Mouse (Mus musculus): ENCODE measurements around the gene Tsc2. TPM values are rescaled to one million over a fixed set of nuclear protein-coding genes. Genes with fewer than 3 reads are reported as not detected.

Gene Tsc2
- polyA plus RNA-seq, 1 experiment, result 49.5 TPM

DNA sequence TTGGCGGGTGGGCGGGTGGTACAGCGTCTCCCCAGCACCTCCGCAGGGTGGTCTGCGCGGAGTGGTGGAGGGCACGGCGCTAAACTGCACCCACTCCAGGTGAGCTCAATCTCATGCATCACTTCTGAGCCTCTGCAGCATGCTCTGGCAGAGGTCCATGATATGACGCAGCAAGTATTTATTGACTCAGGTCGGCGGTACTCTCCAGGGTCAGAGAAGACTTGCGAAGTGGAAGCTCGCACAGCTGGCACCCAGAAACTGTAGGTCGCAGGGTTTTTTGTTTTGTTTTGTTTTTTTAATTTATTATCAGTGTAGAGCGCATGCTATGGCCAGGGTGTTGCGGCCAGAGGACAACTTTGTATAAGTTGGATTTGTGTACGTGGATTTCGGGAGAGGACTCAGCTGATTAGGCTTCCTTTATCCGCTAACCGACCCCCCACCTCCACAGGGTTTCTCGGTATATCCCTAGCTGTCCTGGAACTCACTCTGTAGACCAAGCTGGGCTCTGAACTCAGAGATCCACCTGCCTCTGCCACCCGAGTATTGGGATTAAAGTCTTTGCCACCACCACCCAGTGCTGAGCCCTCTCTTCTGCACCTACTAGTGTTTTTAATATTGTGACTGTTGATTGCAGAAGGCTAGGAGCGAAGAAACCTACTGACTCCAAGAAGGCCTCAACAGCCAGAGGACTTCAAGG lies 83.4 kb downstream of the Tsc2 start:
- Histone ChIP-seq H3K79me2 (ENCODE audit: control insufficient read depth, insufficient read depth) (peaks cover 36% of the 10 kb centered on the region), H3K36me3 (ENCODE audit: control insufficient read depth, insufficient read depth) (no peaks in the 10 kb centered on the region), H3K4me2 (ENCODE audit: low read depth) (peak overlapping the region; percentile 78), H3K4me3 (peak overlapping the region; percentile 42), H3ac (ENCODE audit: control insufficient read depth, insufficient read length) (no peak overlapping the region), H3K27me3 (ENCODE audit: control insufficient read depth, insufficient read depth, insufficient read length) (peaks cover 5% of the 10 kb centered on the region)
- TF ChIP-seq MAX (IDR thresholded peaks at IDR 0.05; ENCODE audit: low read depth) (no peak), POLR2AphosphoS2 (IDR thresholded peaks at IDR 0.05; ENCODE audit: insufficient read length, low read depth) (no peak), MYOG (IDR thresholded peaks at IDR 0.05; ENCODE audit: control insufficient read depth in 1 of 3, insufficient read depth in 1 of 3, insufficient read length in 2 of 3, low read depth in 2 of 3) (no peak), SRF (IDR thresholded peaks at IDR 0.05; ENCODE audit: control insufficient read depth, insufficient read length, low read depth) (no peak), MYOD1 (IDR thresholded peaks at IDR 0.05; ENCODE audit: control insufficient read depth in 1 of 3, insufficient read length in 2 of 3, low read depth in 2 of 3) (no peak), CEBPB (IDR thresholded peaks at IDR 0.05; ENCODE audit: insufficient read depth, poor library complexity, severe bottlenecking) (no peak), TCF3 (IDR thresholded peaks at IDR 0.05; ENCODE audit: insufficient read length, low read depth) (no peak), REST (IDR thresholded peaks at IDR 0.05; ENCODE audit: insufficient read depth, insufficient read length) (no peak), TCF12 (IDR thresholded peaks at IDR 0.05; ENCODE audit: insufficient read depth, poor library complexity, severe bottlenecking) (no peak), USF1 (IDR thresholded peaks at IDR 0.05; ENCODE audit: low read depth) (no peak), E2F4 (IDR thresholded peaks at IDR 0.05; ENCODE audit: insufficient read depth) (no peak), POLR2A (IDR thresholded peaks at IDR 0.05; ENCODE audit: insufficient read length, low read depth) (no peak)

DNA sequence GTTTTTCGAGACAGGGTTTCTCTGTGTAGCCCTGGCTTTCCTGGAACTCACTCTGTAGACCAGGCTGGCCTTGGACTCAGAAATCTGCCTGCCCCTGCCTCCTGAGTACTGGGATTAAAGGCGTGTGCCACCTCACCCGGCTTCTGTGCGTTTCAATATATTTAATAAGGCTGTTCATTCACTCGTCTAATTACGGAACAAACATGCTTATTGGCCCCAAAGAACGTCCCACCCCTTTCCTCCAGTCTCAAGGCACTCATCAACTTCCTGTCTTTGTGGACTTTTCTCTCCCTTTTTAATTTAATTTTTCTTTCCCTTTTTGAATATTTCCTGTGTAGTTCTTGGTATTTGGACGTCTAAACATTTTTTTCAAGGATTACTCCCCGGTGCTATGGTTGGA lies 84.0 kb downstream of the Tsc2 start:
- no peak for TF ChIP-seq MYOD1 (IDR thresholded peaks at IDR 0.05; ENCODE audit: control insufficient read depth in 1 of 3, insufficient read length in 2 of 3, low read depth in 2 of 3)
- no peak for TF ChIP-seq POLR2A (IDR thresholded peaks at IDR 0.05; ENCODE audit: insufficient read length, low read depth)
- no peak for TF ChIP-seq USF1 (IDR thresholded peaks at IDR 0.05; ENCODE audit: low read depth)
- TF ChIP-seq E2F4 (IDR thresholded peaks at IDR 0.05; ENCODE audit: insufficient read depth), result no peak
- no peak for TF ChIP-seq MAX (IDR thresholded peaks at IDR 0.05; ENCODE audit: low read depth)
- no peak for TF ChIP-seq POLR2AphosphoS2 (IDR thresholded peaks at IDR 0.05; ENCODE audit: insufficient read length, low read depth)
- TF ChIP-seq MYOG (IDR thresholded peaks at IDR 0.05; ENCODE audit: control insufficient read depth in 1 of 3, insufficient read depth in 1 of 3, insufficient read length in 2 of 3, low read depth in 2 of 3), result no peak
- no peak for TF ChIP-seq CEBPB (IDR thresholded peaks at IDR 0.05; ENCODE audit: insufficient read depth, poor library complexity, severe bottlenecking)
- TF ChIP-seq SRF (IDR thresholded peaks at IDR 0.05; ENCODE audit: control insufficient read depth, insufficient read length, low read depth), result no peak
- no peak for TF ChIP-seq TCF12 (IDR thresholded peaks at IDR 0.05; ENCODE audit: insufficient read depth, poor library complexity, severe bottlenecking)
- TF ChIP-seq TCF3 (IDR thresholded peaks at IDR 0.05; ENCODE audit: insufficient read length, low read depth), result no peak
- TF ChIP-seq REST (IDR thresholded peaks at IDR 0.05; ENCODE audit: insufficient read depth, insufficient read length), result no peak
- Histone ChIP-seq H3K79me2 (ENCODE audit: control insufficient read depth, insufficient read depth) (peaks cover 29% of the 10 kb centered on the region), H3ac (ENCODE audit: control insufficient read depth, insufficient read length) (no peak overlapping the region), H3K4me3 (no peak overlapping the region), H3K36me3 (ENCODE audit: control insufficient read depth, insufficient read depth) (no peaks in the 10 kb centered on the region), H3K27me3 (ENCODE audit: control insufficient read depth, insufficient read depth, insufficient read length) (peaks cover 5% of the 10 kb centered on the region), H3K4me2 (ENCODE audit: low read depth) (no peak overlapping the region)

DNA sequence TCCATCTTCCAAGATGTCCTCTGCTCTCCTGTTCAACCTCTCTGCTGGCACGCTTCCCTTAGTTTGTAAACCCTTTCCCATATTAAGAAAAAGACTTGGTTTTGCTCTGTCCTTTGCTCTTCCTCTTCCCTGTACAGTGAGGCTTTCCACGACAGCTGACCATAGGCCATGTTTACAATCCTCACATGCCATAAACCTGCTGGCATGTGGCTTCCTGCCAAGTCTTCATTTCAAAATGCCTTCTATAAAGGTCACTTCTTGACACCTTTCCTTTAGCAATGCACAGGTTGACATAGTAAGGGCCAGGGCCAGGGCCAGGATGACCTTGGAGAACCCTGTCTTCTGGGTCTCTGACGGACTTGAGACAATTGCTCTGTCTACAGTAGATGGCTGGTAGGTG lies 86.2 kb downstream of the Tsc2 start:
- TF ChIP-seq CEBPB (IDR thresholded peaks at IDR 0.05; ENCODE audit: insufficient read depth, poor library complexity, severe bottlenecking), result no peak
- no peak for TF ChIP-seq POLR2AphosphoS2 (IDR thresholded peaks at IDR 0.05; ENCODE audit: insufficient read length, low read depth)
- TF ChIP-seq MYOG (IDR thresholded peaks at IDR 0.05; ENCODE audit: control insufficient read depth in 1 of 3, insufficient read depth in 1 of 3, insufficient read length in 2 of 3, low read depth in 2 of 3), result no peak
- Histone ChIP-seq H3ac (ENCODE audit: control insufficient read depth, insufficient read length) (no peak overlapping the region), H3K79me2 (ENCODE audit: control insufficient read depth, insufficient read depth) (peaks cover 7% of the 10 kb centered on the region)

More for the DNA sequence above, 86.2 kb downstream of the Tsc2 start:
- no peak overlapping the region for H3K4me3 ChIP-seq
- H3K36me3 ChIP-seq (ENCODE audit: control insufficient read depth, insufficient read depth), result no peaks in the 10 kb centered on the region
- H3K4me2 ChIP-seq (ENCODE audit: low read depth), result no peak overlapping the region
- H3K27me3 ChIP-seq (ENCODE audit: control insufficient read depth, insufficient read depth, insufficient read length), result peaks cover 5% of the 10 kb centered on the region

Other genes with a start within 250 kb of the Tsc2 start
- gene Rnps1, start 218.1 kb downstream of the Tsc2 start, polyA plus RNA-seq (2012; fragmentation: generic; extraction: Trizol), result 53.7 TPM
- gene Eci1, start 206.0 kb downstream of the Tsc2 start, polyA plus RNA-seq (2012; fragmentation: generic; extraction: Trizol), result 52.6 TPM
- 1.0 TPM for gene Dnase1l2, start 189.5 kb downstream of the Tsc2 start, polyA plus RNA-seq (2012; fragmentation: generic; extraction: Trizol)
- 18.7 TPM for gene E4f1, start 162.3 kb downstream of the Tsc2 start, polyA plus RNA-seq (2012; fragmentation: generic; extraction: Trizol)
- gene Pgp, start 162.2 kb downstream of the Tsc2 start, polyA plus RNA-seq (2012; fragmentation: generic; extraction: Trizol), result 53.7 TPM
- gene Bricd5, start 158.7 kb downstream of the Tsc2 start, polyA plus RNA-seq (2012; fragmentation: generic; extraction: Trizol), result 0.53 TPM
- gene Mlst8, start 153.6 kb downstream of the Tsc2 start, polyA plus RNA-seq (2012; fragmentation: generic; extraction: Trizol), result 16.5 TPM
- gene Caskin1, start 144.0 kb downstream of the Tsc2 start, polyA plus RNA-seq (2012; fragmentation: generic; extraction: Trizol), result 0.16 TPM
- 112 TPM for gene Traf7, start 104.7 kb downstream of the Tsc2 start, polyA plus RNA-seq (2012; fragmentation: generic; extraction: Trizol)
- gene Rab26, start 98.4 kb downstream of the Tsc2 start, polyA plus RNA-seq (2012; fragmentation: generic; extraction: Trizol), result 0.35 TPM
- gene Pkd1, start 82.8 kb downstream of the Tsc2 start, polyA plus RNA-seq (2012; fragmentation: generic; extraction: Trizol), result 47.2 TPM
- gene Nthl1, start 50 bp upstream of the Tsc2 start, polyA plus RNA-seq (2012; fragmentation: generic; extraction: Trizol), result 20.2 TPM
- 19.1 TPM for gene Slc9a3r2, start 17.7 kb upstream of the Tsc2 start, polyA plus RNA-seq (2012; fragmentation: generic; extraction: Trizol)
- gene Npw, start 25.8 kb upstream of the Tsc2 start, polyA plus RNA-seq (2012; fragmentation: generic; extraction: Trizol), result not detected
- 49.7 TPM for gene Zfp598, start 37.1 kb upstream of the Tsc2 start, polyA plus RNA-seq (2012; fragmentation: generic; extraction: Trizol)
- gene Syngr3, start 57.3 kb upstream of the Tsc2 start, polyA plus RNA-seq (2012; fragmentation: generic; extraction: Trizol), result 0.29 TPM
- 47.7 TPM for gene Gfer, start 63.5 kb upstream of the Tsc2 start, polyA plus RNA-seq (2012; fragmentation: generic; extraction: Trizol)
- gene Noxo1, start 63.6 kb upstream of the Tsc2 start, polyA plus RNA-seq (2012; fragmentation: generic; extraction: Trizol), result 0.54 TPM
- 66.6 TPM for gene Tbl3, start 75.0 kb upstream of the Tsc2 start, polyA plus RNA-seq (2012; fragmentation: generic; extraction: Trizol)
- 0.36 TPM for gene Rnf151, start 85.4 kb upstream of the Tsc2 start, polyA plus RNA-seq (2012; fragmentation: generic; extraction: Trizol)
- 178 TPM for gene Rps2, start 85.5 kb upstream of the Tsc2 start, polyA plus RNA-seq (2012; fragmentation: generic; extraction: Trizol)
- 547 TPM for gene Ndufb10, start 91.8 kb upstream of the Tsc2 start, polyA plus RNA-seq (2012; fragmentation: generic; extraction: Trizol)
- 1.7 TPM for gene Rpl3l, start 95.2 kb upstream of the Tsc2 start, polyA plus RNA-seq (2012; fragmentation: generic; extraction: Trizol)
- gene Msrb1, start 104.0 kb upstream of the Tsc2 start, polyA plus RNA-seq (2012; fragmentation: generic; extraction: Trizol), result 73.9 TPM
- gene Hs3st6, start 120.4 kb upstream of the Tsc2 start, polyA plus RNA-seq (2012; fragmentation: generic; extraction: Trizol), result not detected
- gene Meiob, start 171.7 kb upstream of the Tsc2 start, polyA plus RNA-seq (2012; fragmentation: generic; extraction: Trizol), result not detected
- 58.3 TPM for gene Hagh, start 207.5 kb upstream of the Tsc2 start, polyA plus RNA-seq (2012; fragmentation: generic; extraction: Trizol)
- gene Fahd1, start 217.7 kb upstream of the Tsc2 start, polyA plus RNA-seq (2012; fragmentation: generic; extraction: Trizol), result 9.5 TPM
- not detected for gene Igfals, start 233.4 kb upstream of the Tsc2 start, polyA plus RNA-seq (2012; fragmentation: generic; extraction: Trizol)